Mouse (Mus musculus) heart, postnatal 36 days (tissue): ENCODE measurements at regions not wholly inside any gene's neighbourhood (a gene's known extent, or its start where the extent isn't known, plus 50 kb on each side); places are given as distances from the start of the nearest gene placed in this dataset.

Source experiments
- DNase-seq, 2 experiments: peaks; one replicate each; pipeline ENCODE4 v3.0.0; 2021 to 2022
- intact Hi-C: fragments of 180-260 bp; cut with DNase I; formaldehyde crosslinking; loops from one replicate; pipeline ENCODE4 v1.15.1; 2025

GRCm38 (mm10) chr6:147316140-147316539 is 52.2 kb upstream of the Pthlh start:
- intact Hi-C loops = no loop called here
- DNase-seq = no peak

GRCm38 (mm10) chr6:147315207-147315606 is 51.2 kb upstream of the Pthlh start:
- no peak for DNase-seq
- intact Hi-C loops = no loop called here
